Mouse (Mus musculus) hindbrain, embryonic 15.5 days (tissue): ENCODE data around the gene Nuf2. TPM values are rescaled to one million over a fixed set of nuclear protein-coding genes. Genes with fewer than 3 reads are reported as not detected.
A peak's percentile ranks its signal among the peaks of the same experiment; 100 is the strongest.

Source experiments
- ATAC-seq: fragments of 200-750 bp; cut with Nextera tagmentation; 2 replicates; pipeline ENCODE4 v1.8.0; 2017; ENCODE audit warnings: low read depth, moderate number of reproducible peaks, moderate TSS enrichment; ENCODE audit not compliant: low FRiP score
- H3K27ac ChIP-seq: fragments of 300-500 bp; sonication (generic); replicated peaks from 2 replicates; pipeline ENCODE4 v1.5.1; 2015; ENCODE audit warnings: mild to moderate bottlenecking, inconsistent platforms
- H3K27me3 ChIP-seq: fragments of 300-500 bp; sonication (generic); 2 replicates; pipeline ENCODE4 v1.6.1; 2015; ENCODE audit warnings: control low read depth, inconsistent platforms
- H3K36me3 ChIP-seq: fragments of 300-500 bp; sonication (generic); 2 replicates; pipeline ENCODE4 v1.6.1; 2015; ENCODE audit warnings: control low read depth, inconsistent platforms
- H3K4me1 ChIP-seq: fragments of 300-500 bp; sonication (generic); replicated peaks from 2 replicates; pipeline ENCODE4 v1.6.1; 2015; ENCODE audit warnings: control low read depth, inconsistent platforms
- H3K4me2 ChIP-seq: fragments of 300-500 bp; sonication (generic); 2 replicates; pipeline ENCODE4 v1.6.1; 2015; ENCODE audit warnings: moderate library complexity, mild to moderate bottlenecking, inconsistent platforms
- H3K4me3 ChIP-seq: fragments of 300-500 bp; sonication (generic); 2 replicates; pipeline ENCODE4 v1.5.1; 2015; ENCODE audit warnings: mild to moderate bottlenecking, inconsistent platforms
- H3K9ac ChIP-seq: fragments of 300-500 bp; sonication (generic); 2 replicates; pipeline ENCODE4 v1.6.1; 2015; ENCODE audit warnings: inconsistent platforms
- H3K9me3 ChIP-seq: fragments of 300-500 bp; sonication (generic); 2 replicates; pipeline ENCODE4 v1.6.1; 2016; ENCODE audit warnings: control low read depth, inconsistent platforms
- WGBS: fragments of 180-500 bp; shearing (Covaris S2); methylation state at CpG from one replicate; pipeline ENCODE4 v1.1.7; 2015; 5-methylcytosine and 5-hydroxymethylcytosine counted together
- polyA plus RNA-seq: library from polyadenylated mRNA; unstranded; fragments of >200 nt; fragmentation: Nextera tagmentation; extraction: Ambion mirVana; gene quantifications from 2 replicates; pipeline ENCODE4 v1.2.1, GENCODE M21; 2015

The Nuf2 gene
- polyA plus RNA-seq, 1 experiment from 2014 or later: 13.0 TPM

GRCm38 (mm10) chr1:169459071-169459782 lies 72.0 kb downstream of the Nuf2 start:
- ATAC-seq: peak; percentile 57
- Histone ChIP-seq H3K4me3 (no peak overlapping the region), H3K4me1 (0 out of 2 replicates have a peak, but pooled peaks cover 11% of the 10 kb centered on the region), H3K9me3 (no peaks in the 10 kb centered on the region), H3K27me3 (no peaks in the 10 kb centered on the region), H3K4me2 (no peak overlapping the region), H3K9ac (no peak overlapping the region), H3K36me3 (no peaks in the 10 kb centered on the region), H3K27ac (no peak overlapping the region)
- 14% methylated on average over 11 of the region's 11 CpGs for WGBS

Other genes with a start within 250 kb of the Nuf2 start
- gene Rgs5, start 124.0 kb upstream of the Nuf2 start, polyA plus RNA-seq: 15.4 and 17.7 TPM in 2 replicates
- gene Rgs4, start 216.2 kb upstream of the Nuf2 start, polyA plus RNA-seq: 81.6 and 90.8 TPM in 2 replicates